Mouse (Mus musculus): ENCODE data around the gene Gstcd.

Gstcd gene

DNA sequence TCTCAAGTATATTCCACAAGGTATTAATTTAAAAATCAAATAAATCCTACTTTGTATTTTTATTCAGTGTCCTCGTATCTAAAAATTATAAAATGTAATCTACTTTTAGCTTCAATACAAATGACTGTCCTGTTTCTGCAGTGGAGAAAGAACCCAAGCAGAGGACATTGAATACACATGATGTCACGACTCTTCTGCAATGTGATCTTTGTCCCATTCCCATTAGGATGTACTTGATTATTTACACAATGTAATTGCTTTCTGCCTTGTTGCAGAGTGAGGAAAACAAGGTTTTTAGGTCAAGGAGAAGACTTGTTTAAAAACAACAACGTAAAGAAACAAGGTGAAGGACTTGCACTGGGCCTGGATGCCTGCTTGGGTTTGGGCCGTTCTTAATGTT lies 84.6 kb downstream of the Gstcd start:
- DNase-seq, result no peak

DNA sequence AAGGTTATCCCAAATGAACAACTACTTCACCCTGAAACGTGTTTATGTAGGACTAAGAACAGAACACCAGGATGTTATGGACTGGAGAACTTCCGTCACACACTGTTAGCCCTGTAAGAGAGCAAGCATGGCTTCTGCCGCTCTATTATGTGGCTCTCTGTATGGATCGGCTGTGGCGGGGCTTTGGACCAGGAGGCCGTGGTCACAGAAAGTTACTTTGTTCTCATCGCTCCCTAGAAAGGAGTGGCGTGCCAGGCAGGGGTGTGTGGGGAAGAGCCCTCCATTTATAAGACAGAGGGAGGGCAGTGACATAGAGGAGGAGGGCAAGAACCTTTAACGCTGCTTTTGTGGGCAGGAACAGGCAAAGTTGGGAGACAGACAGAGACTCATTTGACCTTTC lies 95.5 kb downstream of the Gstcd start:
- no peak for DNase-seq

- no peak for DNase-seq
These were observed 95.9 kb downstream of the Gstcd start for GRCm38 (mm10) chr3:132995904-132996267.

GRCm38 (mm10) chr3:132995172-132995903 lies 96.5 kb downstream of the Gstcd start:
- DNase-seq, result peak; percentile 7

GRCm38 (mm10) chr3:132986188-132986587 lies 105.6 kb downstream of the Gstcd start:
- DNase-seq, result no peak

GRCm38 (mm10) chr3:132983845-132984485 lies 107.9 kb downstream of the Gstcd start:
- no peak for DNase-seq

DNA sequence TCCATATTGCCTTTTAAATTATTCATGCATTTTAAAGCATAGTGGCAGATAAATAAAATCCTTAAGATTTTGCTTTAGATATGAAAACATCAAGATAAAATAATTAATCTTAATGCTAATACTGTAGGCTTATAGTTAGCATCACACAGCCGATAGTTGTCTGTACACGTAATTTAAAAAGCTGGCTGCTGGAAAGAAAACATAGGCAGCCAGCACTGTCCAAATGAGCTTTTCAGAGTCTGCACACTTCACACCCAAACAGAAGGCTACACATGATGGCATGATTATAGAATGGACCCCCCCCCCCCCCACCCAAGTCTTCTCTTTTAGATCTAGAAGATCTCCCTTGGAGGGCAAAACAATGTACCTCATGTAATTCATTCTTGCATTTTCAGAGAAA lies 109.9 kb downstream of the Gstcd start:
- DNase-seq, result no peak

- no peak for DNase-seq
These were observed 111.9 kb downstream of the Gstcd start for GRCm38 (mm10) chr3:132979781-132980461.

DNA sequence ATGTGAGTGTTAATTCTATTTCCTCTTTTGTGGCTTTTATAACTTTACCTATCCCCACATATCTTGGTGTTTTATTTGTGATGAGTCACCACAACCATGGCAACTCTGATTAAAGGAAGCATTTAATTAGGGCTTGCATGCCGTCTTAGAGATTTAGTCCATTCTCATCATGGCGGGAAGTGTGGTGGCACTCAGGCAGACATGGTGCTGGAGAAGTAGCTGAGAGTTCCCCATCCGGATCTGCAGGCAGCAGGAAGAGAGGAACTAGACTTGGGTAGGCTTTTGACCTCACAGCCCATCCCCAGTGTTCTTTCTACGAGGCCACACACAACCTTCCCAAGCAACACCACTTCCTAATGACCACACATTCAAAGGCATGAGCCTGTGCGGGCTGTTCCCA lies 125.6 kb downstream of the Gstcd start:
- DNase-seq, result no peak

GRCm38 (mm10) chr3:132964715-132965507 lies 126.9 kb downstream of the Gstcd start:
- DNase-seq, result no peak

GRCm38 (mm10) chr3:132962631-132963361 lies 129.0 kb downstream of the Gstcd start:
- DNase-seq, result no peak

- no peak for DNase-seq
These were observed 141.3 kb downstream of the Gstcd start for GRCm38 (mm10) chr3:132950529-132950880.

- peak; percentile 47 for DNase-seq
These were observed 141.9 kb downstream of the Gstcd start, which contains the start of gene Npnt for GRCm38 (mm10) chr3:132949791-132950528. Gene Npnt (minus strand): TSS chr3:132950291.

DNA sequence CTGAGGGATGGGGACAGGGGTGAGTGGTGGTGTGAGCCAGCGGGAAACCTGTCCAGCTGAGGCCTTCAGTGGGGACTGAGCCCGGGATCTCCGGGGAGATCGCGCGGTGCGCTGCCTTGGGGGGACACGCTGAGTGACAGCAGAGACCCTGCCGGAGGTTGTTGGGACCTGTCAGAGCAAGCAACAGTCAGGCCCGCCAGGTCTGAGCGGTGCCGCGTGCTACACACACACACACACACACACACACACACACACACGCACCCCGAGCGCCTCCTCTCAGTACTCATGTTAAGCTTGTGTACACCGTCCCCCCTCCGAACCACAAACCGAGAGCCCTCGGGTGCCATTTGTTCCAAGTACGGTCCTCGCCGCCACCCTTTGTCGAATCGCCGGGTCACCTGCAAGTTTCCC lies 142.4 kb downstream of the Gstcd start:
- peak; percentile 45 for DNase-seq

DNA sequence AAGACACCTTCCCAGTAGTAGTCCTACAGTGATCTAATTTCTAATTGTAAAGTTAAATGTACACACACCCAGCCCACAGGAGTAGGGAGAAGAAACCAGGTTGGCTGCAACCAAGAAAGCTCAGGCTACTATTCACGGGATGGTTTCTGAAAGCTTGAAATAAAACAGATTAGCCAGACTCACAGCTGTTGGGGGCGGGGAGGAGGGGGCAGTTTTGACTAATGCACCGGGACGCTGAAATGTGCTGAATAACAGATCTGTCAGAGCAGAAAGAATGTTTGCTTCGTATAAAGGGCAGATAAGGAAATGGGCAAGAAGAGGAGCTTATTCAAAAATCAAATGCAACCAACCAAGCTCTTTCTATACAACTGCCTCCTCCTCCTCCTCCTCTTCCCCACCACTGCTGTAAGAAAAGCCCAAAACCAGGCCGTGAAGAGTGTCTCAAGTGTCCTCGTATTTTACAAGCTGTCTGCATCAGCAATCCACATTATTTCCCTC lies 143.5 kb downstream of the Gstcd start:
- DNase-seq, result no peak

- DNase-seq, result peak; percentile 35
These were observed 145.7 kb downstream of the Gstcd start for GRCm38 (mm10) chr3:132946086-132946485.

- DNase-seq, result no peak
These were observed 146.2 kb downstream of the Gstcd start for GRCm38 (mm10) chr3:132945669-132946068.

DNA sequence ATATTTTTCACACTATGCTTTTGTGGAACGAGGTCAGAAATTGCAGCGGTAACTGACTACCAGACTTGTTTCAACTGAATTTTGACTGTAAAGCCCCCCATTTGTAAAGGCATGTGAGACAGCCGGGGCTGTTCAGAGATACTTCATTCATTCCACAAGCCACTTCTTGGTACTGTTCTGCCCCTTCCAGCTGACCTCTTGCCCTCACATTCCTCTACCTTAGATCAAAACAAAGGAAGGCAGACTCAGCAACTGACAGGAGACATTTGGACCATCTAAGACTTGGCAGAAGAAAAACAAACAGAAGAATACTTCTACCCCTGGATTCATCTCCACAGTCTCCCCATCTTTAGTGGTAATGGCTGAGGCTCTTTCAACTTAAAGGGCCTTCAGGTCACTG lies 147.2 kb downstream of the Gstcd start:
- peak; percentile 58 for DNase-seq

- peak; percentile 42 for DNase-seq
These were observed 147.6 kb downstream of the Gstcd start for GRCm38 (mm10) chr3:132944193-132944592.

- DNase-seq, result no peak
These were observed 149.1 kb downstream of the Gstcd start for GRCm38 (mm10) chr3:132942778-132943177.

DNA sequence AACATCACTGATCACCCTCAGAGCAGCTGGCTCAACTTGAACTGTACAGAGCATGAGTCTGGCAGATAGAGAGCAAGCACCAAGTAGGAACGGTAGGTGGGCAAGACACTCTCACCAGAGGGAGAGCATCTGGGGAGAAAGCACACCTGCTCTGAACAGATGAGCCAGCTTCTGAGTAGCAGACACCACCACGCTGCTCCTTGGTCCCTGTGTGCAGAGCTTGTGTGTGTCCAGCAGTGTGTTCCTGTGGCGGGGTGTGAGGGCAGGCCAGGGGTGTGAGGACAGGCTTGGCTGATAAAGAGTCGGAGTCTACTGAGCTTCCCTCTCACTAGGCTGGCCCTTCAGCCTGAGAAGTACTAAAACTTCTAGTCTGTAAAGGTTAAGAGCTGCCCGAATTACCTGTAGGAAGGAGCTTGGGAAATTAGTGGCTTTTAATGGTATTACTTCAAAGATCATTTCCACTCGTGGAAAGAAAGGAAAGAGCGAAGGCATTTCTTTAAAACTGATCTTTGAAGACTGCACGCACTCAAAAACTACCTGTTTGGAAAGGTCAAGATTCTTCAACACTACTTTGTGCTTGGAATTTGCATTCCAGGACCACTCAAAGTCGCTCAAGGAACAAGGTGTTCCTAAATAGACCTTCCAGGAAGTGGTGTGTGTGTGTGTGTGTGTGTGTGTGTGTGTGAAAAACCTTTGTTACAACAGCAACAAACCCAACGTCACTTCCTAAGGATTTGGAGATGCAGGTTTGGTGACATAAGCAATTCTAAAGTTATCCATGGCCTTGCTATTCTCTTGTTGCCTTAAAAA lies 151.4 kb downstream of the Gstcd start:
- no peak for DNase-seq
